Mouse (Mus musculus) CD8-positive naive resting alpha-beta T cell, adult 2 months (primary cell): ENCODE measurements around the gene Slc35b2.

Experiments
- DNase-seq, 2 experiments: peaks; one replicate each; pipeline ENCODE4 v3.0.0; 2022; ENCODE audit warnings: low read depth in 2 of 2, low spot score in 2 of 2

Gene Slc35b2

DNA sequence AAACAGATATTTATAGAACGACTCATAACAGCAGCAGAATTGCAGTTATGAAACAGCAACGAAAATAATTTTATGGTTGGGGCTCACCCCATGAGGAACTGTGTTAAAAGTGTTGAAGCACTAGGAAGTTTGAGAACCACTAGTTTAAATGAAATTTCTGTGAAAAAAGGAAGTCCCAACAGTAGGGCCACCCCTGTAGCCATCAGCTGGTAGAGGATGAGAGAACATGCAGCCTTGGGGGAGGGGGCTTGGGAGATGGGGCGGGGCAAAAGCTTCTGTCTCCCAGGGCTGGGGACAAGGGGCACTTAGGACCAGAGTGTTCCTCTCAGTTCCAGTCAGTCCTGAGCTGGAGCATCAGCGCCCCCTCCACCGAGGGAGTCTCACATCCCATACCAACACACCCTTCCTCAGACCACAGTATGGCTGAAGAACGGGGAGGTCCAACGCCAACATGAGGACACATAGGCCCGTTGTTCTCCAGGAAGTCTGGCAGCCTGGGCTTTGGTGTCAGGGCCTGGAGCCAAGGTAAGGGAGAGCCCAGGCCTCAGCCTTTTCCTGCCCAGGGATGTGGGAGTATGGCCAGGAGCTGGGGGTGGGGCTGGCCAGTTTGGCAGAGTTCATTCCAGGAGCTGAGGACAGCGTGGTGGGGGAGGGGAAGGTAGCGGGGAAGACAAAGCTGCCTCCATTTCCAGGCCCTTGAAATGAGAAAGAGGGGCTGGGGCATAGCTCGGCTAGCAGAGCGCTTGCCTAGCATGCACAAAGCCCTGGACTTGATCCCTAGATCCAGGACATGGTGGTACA, 20.6 kb downstream of the Slc35b2 start:
- DNase-seq: no peak

DNA sequence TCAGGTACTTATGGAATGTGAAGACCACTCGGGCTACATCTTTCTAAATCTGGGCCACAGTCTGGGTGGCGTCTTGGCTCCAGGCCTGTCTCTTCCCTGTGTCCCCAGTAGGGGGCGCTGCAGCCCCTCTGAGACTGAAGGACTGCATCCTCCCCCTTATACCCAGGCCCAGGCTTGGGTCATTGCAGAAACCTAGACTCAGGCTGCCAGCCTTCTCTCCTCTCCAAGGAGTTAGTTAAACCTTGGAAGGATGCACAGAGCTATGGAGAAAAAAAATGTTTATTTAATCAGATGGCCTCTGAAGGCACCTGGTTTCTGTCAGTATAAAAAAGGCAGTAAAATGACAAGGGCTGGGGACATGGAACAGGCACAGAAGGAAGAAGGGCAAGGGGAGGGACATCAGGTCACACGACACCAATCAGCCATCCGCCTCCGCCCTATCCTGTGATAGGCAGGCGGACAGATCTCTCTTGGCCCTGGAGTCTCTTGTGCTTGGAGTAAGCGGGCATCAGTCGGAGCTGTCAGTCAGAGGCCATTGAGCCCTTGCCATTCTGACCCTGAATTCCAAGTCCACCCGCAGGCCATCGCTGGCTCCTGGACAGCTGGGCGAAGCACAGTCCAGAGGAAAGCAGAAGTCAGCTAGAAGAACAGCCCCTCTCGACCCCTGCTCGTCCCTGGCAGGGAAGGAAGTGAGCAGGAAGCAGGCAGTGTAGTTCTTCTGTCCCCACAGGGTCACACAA, 21.4 kb downstream of the Slc35b2 start:
- peak; percentile 66 to 71 for DNase-seq

DNA sequence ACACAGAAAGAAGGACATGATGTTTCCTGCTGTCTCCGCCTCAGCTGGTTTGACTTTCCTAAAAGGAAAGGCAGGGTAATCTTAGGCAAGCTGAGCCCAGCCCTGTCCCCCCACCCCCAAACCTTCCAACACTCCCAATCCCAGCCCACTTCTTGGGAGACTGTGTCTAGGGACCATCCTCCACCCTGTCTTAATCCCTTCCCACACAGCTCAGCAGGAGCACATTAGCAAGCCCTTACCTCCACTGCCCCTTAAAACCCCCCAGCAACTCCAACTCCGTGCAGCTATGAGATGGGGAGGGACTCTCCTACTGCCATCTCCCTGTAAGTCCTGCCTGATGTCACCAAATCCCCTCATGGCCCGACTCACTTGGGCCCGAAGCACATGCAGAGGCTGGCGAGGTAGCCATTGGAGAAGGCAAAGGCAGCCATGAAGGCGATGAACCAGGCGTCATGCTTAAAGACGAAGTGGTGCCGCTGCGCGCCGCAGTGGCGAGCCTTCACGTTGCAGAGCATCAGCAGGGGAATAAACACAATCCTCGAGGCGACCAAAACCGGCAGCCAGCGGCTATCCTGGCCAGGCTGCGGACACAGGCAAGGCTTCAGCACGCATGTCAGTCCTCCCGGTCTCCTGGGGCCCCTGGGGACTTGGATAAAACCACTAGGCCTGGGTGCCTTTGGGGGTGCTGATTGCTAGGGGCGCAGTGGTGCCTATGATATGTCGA, 22.2 kb downstream of the Slc35b2 start:
- no peak for DNase-seq

DNA sequence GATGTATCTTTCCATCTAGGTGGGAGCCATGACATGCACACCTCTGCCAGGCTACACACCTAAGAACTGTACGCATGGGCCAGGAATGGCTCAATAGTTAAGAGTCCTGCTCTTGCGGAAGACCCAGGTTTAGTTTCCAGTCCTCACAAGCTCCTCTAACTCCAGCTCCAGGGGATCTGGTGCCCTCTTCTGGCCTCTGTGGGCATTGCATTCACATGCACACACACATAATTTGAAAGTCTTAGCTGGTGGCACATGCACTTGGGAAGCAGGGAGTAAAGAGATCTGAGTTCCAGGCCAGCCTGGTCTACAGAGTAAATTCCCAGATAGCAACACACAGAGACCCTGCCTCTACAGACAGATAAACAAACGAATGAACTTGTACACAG, 22.8 kb downstream of the Slc35b2 start:
- no peak for DNase-seq

DNA sequence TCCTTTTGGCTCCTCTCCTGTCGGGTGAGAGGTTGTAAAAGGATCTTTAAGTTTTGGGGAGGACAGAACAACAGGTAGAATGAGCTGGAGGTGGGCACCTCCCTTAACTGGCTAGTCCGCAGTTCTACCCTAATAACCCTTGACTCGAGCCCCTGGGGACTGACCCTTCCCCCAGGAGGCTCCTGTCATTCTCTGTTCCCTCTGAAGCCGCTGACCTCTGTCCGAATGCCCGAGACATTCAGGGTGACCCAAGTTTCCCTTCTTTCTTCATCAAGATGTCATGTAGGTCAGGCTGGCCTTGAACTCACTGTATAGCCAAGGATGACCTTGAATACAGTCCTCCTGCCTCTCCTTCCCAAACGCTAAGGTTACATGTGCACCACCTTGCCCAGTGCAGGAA, 24.7 kb downstream of the Slc35b2 start:
- no peak for DNase-seq

DNA sequence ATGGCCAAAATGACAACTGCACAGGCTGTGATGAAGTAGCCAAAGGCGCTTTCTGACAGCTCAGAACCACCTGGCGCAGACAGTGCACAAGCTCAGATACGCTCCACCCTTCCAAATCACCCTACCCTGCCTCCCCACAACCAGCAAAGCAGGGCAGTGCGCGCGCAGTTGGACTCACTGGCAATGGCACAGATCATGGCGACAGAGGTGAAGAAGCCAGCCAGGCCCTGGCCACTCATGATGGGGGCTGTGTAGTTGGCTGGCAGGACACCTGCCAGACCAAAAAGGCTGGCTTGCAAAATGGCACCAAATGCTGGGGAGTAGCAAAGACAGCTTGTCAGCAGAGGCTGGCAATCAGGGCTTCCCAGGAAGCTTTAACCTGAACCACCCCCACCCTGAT, 25.6 kb downstream of the Slc35b2 start:
- no peak for DNase-seq

DNA sequence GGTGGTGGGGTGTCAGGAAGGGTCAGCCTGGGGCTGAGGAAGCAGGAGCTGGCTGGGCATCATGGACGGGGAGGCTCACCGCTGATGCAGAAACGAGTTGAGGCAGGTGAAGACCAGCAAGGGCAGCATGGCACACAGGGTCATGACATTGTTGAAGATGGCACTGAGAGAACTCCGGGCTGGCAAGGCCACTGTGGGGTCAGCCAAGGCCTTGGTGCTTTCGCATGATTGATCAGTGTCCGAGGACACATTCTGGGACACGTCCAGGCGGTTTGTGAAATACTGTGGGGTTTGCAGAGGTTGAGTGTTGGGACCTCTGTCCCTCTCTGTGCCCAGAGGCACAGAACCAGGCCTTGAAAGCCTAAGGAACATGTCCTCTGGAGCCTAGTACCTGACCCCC, 26.2 kb downstream of the Slc35b2 start:
- DNase-seq: no peak

DNA sequence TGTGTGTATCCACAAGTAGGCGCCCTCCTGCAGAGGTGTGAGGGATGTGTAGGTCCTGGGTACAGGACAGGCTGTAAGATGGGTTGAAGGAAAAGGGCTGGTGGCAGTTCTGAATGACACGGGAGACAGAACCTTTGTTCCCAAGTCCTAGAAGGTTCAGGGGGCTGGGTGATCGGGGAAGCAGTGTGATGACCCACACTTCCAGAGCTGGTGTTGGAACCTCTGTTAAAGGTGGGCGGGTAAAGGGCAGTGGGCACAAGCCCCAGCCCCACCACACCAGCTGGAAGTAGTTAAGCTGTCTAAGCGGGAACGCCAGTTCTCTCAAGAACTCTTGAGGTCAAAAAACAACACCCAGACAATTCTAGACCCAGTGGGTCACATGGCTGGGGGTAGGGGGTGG, 26.7 kb downstream of the Slc35b2 start:
- DNase-seq: no peak

DNA sequence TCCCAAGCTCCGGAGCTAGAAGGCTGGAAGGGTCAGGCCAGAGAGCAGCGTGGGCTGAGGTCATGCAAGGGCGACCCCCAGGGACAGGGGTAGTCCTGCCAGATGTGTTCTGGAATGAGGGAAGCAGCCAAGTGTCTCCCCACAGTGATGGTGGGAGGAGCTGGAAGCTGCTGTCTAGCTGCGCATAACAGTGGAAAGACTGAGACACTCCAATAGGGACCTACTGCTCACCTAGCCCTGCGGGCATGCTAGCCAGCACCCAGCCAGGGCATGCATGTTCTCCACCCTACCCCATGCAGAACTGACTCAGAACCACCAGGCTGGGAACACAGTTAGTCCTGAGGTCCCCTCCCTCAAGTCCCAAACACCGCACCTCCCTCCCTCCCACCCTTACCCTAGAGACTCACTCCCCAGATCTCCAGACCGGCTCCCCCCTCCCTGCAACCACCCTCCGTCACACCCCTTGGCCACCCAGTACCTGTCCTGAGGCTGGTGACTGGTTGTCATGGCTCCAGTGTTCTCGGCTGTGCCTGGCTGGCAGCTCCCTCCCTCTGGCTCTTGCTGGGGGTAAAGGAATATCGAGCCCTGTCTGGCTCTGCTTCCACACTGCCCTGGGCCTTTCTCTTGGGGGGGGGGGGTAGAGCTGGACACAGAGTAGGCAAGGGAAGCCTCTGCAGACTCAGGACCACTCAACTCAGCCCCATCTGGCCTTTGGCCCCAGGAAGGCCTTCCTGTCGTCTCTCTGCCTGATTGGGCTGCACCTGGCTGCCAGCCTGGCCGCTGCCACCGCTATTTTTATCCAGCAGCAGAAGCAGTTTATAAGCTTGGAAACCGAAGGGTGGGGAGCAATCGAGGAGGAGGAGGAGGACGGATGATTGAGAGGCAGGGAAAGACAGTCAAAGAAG, 28.3 kb downstream of the Slc35b2 start:
- DNase-seq: no peak

DNA sequence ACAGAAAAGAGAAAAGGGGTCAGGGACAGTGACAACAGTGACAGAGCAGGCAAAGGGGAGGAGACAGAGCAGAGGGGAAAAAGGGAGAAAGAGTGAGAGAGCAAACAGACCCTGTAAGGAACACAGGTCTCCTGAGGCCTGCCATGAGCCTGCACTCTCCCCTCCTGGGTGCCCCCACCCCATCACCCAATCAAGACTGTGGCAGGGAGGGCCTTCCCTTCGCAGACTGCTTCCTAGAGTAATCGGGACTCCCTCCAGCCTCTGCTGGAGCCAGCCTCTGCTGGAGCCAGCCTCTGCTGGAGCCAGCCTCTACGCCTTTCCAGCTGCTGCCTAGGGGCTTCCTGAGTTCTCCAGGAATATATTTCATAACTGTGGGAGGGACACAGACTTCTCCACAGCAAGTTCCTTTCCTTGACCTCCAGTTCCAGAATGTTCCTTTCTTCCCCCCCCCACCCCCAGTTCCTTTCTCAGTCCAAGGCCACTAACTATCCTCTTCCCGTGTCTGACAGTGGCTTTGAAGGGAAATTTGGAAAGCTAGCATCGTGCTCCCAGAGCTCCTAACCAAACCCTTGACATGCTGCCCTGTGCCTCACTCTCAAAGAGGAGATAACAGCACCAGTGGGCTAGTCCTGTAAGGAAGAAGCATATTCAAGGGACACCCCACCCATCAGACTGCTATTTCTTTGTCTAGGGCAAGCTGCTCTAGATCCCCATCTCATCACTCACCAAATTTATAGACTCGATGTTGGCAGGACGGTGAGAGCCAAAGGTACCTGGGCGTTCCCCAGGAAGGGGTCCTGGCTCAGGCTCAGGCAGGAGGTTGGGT, 29.1 kb downstream of the Slc35b2 start:
- DNase-seq: no peak

DNA sequence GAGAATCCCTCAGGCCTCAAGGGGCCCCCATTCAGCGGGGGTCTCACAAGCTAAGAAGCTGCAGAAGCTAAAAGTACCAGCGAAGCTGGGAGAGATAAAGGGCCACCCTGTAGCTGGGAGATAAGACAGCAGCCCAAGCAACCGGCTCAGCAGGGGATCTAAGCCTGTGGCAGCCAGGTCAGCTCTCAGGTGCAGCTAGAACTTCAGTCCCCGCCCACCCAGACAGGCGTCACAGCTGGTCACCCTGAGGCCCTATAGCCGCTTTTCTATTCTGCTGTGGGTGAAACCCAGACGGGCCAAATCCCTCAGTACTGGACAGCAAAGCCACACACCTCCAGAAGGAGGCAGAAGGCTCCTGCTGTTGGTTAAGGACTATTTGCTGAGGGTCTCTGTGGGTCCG, 29.8 kb downstream of the Slc35b2 start:
- DNase-seq: no peak

DNA sequence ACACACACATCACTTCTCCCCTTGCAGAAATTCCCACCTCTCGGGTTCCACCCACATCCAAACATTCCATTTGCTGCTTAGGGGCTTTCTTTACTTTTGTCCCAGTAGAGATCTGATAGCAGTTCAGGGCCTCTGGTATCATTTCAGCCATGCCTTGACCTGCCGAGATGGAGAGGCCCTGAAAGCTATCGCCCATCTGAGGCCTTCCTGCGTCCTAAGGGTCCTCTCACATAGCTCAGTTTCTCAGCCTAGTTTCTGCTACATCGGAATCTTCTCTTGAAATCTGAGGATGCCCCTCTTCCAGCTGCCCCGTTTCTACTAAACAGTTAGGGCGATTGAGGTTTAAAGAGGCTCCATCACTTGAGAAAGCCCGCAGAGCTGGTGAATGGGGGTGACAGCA, 30.5 kb downstream of the Slc35b2 start:
- no peak for DNase-seq

DNA sequence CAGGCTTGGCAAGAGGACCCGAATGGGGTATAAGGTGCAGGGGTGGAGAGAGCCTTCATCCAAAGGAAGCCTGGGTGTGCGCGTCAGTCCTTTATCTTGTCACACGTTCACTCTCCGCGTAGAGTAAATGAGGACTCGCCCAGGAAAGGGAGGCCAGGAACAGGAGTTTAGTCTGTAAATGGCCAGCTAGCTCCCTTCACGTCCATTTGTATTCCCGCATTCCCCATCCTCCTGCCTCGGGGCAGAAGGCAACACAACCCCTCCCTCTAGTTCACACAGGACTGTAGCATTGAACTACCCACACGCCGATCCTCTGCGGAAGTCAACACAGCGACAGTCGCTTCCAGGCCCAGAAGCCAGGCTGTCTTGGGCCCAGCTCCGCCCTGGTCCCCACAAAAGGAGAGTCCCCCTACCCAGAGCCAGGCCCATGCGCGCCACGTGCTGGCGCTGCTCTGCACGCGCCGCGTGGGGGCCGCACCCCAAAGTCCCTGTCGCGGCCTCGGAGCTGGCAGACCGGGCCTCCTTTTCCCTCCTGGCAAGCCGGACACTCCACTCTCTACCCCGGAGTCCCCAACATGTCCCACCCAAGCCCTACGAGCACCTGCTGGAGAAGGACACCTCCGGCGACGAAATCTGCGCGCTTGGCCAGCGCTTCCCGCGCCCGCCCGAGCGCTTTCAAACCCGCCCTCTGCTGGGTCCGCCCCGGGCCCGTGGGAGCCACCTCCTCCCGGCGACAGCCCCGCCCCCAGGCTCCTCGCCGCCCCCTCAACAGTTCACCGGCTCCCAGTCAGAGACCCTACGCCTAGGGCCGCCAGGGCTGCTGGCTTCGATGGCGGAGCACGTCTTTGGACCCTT, 31.4 kb downstream of the Slc35b2 start:
- peak; percentile 54 to 71 for DNase-seq

DNA sequence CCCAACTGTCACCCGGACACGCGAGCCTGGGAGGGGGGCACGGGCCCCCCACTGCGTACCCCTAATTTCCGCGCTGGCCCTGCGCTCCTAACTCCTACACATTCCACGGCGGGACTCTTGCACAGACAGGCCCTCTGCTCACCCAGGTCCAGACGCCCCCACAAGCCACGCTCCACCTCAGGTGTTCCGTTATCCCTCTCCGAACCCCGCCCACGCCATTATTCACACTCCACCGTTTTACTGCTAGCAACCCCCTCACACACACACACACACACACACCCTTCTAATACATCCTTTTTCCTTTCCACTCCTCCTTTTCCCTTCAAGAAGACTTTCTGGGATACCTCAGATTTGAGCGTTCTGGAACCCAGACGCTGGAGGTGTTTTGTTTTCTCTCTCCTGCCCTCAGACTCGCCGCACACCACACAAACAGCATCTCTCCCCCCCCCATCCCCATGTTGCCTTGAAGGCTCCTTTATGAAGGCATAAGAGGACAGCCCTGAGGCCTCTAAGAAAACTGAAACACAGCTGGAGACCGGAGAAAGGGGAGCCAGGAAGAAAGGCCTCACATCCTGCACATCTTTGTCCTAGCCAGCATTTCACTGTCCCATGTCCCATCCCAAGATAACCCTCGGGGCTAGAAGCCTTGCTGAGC, 32.2 kb downstream of the Slc35b2 start:
- no peak for DNase-seq

DNA sequence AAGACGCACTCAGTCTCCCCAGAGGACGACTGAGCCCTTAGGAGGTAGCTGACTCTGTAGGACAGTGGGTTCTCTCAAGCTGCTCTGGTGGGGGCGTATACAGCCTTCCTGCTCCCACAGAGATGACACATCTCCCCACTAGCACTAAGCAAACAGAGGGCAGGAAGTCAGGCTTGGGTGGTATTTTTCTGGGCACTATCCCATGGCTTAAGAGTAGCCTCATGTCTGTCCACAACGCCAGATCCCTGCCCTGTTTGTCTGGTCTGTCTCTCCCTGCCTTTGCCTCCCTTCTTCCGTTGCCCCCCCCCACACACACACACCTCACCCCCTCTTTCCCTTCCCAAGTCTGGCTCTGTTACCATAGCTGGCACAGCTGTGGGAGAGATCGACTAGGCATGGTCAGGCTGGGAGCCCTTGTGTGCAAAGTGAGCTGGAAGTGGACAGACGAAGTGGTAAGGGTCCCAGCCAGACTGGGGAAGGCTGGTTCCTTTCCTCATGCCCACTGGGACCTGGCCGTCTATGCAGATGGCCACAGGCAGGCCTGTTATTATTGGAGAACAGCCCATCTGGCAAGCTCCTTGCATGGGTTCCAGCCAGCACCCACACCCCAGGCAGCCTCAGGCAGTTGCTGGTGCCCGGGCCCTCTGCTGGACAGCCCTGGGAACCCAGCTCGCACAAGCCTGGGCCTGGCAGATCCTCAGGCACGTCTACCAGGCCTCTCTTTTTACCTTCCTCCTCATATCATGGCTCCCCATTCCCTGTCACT, 33.1 kb downstream of the Slc35b2 start:
- peak; percentile 43 to 62 for DNase-seq

DNA sequence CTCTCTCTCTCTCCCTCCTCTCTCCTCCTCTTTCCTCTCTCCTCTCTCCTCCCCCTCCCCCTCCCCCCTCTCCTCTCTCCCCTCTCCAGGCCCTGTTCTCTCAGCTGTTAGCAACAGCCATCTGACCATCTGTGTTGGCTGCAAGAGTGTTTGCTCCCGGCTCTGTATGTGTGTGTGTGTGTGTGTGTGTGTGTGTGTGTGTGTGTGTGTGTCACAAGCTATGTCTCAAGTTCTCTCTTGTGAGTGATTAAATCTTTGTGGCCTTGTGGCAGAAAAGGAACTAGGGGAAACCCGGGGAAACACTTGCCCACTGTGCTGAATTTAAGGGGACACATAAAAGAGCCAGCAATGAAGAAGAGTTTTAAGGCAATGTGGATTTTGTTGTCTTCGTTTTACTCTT, 34.1 kb downstream of the Slc35b2 start:
- no peak for DNase-seq

DNA sequence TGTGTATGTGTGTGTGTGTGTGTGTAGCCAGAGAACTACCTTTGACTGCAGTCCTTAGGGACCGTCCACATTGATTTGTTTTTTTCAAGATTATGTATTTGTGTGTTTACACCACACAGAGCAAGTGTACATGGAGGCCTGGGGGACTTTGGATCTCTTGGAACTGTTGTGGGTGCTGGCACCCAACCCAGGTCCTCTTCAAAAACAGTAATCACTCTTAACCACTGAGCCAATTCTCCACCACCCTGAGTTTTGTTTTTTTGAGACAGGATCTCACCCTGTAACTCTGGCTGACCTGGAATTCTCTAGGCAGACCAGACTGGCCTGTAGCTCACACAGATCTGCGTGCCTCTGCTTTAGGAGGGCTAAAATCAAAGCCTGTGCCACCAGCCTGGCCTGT, 34.7 kb downstream of the Slc35b2 start:
- no peak for DNase-seq

DNA sequence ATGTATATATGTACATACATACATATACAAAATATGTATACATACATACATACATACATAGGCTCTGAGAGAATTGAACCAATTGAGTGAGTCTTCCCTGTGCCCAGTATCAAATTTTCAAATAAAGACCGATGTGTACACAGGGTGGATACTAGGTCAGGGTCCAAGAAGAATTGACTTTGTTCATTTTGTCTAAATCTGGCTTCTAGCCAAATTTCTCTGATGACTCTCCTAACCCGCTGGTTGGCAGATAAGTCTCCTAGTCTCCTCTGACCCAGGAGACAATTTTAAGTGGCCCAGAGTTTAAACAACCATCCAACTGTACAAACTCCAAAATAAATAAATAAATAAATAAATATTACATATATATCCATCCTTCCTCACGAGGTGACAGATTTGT, 35.2 kb downstream of the Slc35b2 start:
- no peak for DNase-seq
